Mouse (Mus musculus) cortical plate, adult 2 months (tissue): ENCODE measurements at regions not wholly inside any gene's neighbourhood (a gene's known extent, or its start where the extent isn't known, plus 50 kb on each side); places are given as distances from the start of the nearest gene placed in this dataset.

Experiments
- H3K27ac ChIP-seq: fragments of 200-500 bp; 2 replicates; pipeline ENCODE4 v1.5.1; 2012; ENCODE audit warnings: low read length, control low read depth, inconsistent platforms; ENCODE audit not compliant: insufficient read depth
- H3K4me1 ChIP-seq: fragments of 200-500 bp; 2 replicates; pipeline ENCODE4 v1.6.1; 2011; ENCODE audit warnings: low read length; ENCODE audit not compliant: control insufficient read depth, insufficient read depth
- H3K4me3 ChIP-seq: fragments of 200-500 bp; 2 replicates; pipeline ENCODE4 v1.5.1; 2011; ENCODE audit warnings: mild to moderate bottlenecking, low read length, control low read depth; ENCODE audit not compliant: insufficient read depth
- CTCF ChIP-seq: fragments of 200-500 bp; IDR thresholded peaks from 2 replicates; pipeline ENCODE4 v1.5.1; 2011; ENCODE audit warnings: mild to moderate bottlenecking, control low read depth, low read length; ENCODE audit not compliant: insufficient read depth; ENCODE audit errors: extremely low read depth
- POLR2A ChIP-seq: fragments of 200-500 bp; IDR thresholded peaks from 2 replicates; pipeline ENCODE4 v1.6.1; 2011; ENCODE audit warnings: mild to moderate bottlenecking, low read length, control low read depth; ENCODE audit not compliant: insufficient read depth; ENCODE audit errors: extremely low read depth

DNA sequence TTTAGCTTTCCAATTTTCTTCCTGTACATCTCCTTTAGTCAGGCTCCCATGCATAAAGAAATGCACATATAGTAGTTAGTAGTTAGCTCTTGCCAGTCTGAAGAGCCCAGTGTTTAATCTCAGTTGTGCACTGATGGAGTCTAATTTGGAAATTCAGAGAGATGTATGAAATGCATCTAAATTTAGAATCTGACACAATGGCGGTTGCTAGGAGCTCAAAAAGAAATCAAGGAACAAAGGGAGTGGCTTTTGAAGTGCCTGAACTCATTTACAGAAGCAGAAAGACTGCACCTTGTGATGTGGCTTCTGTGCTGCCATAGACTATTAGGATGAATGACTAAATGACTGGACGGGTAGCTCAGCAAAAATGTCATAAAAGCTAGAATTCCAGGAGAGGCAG lies 916.3 kb downstream of the Rps29 start:
- Histone ChIP-seq H3K27ac (no peak overlapping the region), H3K4me1 (no peaks in the 10 kb centered on the region), H3K4me3 (no peak overlapping the region)
- TF ChIP-seq POLR2A (no peak), CTCF (no peak)

GRCm38 (mm10) chr12:68231803-68232202 lies 927.2 kb downstream of the Rps29 start:
- Histone ChIP-seq H3K4me3 (no peak overlapping the region), H3K27ac (no peak overlapping the region), H3K4me1 (no peaks in the 10 kb centered on the region)
- TF ChIP-seq POLR2A (no peak), CTCF (no peak)

DNA sequence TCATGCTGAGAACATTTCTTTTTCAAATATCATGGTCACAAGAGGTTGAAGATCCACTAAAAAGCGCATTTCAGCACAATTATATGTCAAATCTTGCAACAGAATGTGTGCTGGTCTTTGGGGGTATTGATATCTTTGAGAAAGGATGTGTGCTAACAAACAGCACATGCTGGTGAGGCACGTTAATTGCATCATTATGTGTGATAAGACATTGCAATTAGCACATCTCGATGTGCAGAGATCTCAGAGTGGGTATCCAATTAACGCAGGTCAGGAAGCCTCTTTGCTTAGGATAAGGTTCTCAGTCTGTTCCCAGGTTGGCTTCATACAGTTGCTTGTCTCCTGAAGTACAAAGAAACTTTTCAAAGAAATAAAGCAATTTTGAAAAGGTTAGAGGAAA lies 941.9 kb downstream of the Rps29 start:
- H3K4me3 ChIP-seq: no peak overlapping the region
- no peaks in the 10 kb centered on the region for H3K4me1 ChIP-seq
- H3K27ac ChIP-seq: no peak overlapping the region
- TF ChIP-seq CTCF (no peak), POLR2A (no peak)

DNA sequence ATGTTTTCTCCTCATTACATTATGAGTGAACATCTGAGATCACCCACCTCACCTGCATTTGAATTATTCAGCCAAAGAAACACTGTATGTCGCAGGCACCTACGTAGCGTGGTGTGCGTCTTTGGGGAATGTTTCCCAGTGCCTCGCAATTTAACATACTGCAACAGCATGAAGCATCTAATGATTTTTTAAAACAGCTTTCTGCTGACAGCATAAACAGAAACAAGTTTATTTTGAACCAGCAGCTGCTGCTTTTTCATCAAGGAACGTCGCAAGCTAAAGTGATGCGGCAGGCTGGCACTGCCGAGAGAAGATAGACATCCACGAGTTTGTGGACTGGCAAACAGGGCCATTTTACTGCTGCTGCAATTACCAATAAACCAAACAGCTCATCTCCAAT lies 950.7 kb downstream of the Rps29 start:
- Histone ChIP-seq H3K4me3 (no peak overlapping the region), H3K27ac (no peak overlapping the region), H3K4me1 (no peaks in the 10 kb centered on the region)
- TF ChIP-seq POLR2A (no peak), CTCF (no peak)

DNA sequence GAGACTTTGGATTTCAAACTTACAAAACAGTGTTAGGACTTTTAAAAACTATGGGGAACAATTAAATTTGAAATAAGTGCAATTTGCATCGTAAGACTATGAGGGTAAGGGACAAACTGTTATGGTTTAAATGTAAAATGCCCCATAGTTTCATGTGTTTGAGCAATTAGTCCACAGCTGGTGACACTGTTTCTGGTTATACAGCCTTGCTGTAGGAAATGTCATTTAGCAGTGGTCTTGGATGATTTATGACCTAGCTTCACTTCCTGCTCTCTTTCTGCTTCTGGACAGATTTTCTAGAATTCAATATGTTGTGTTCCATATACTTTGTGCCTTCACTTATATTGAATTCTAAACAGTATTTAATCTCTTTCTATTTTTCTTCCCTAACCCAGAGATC lies 961.5 kb upstream of the Mdga2 start:
- no peak overlapping the region for H3K4me3 ChIP-seq
- no peak overlapping the region for H3K27ac ChIP-seq
- no peaks in the 10 kb centered on the region for H3K4me1 ChIP-seq
- no peak for TF ChIP-seq POLR2A
- no peak for TF ChIP-seq CTCF

GRCm38 (mm10) chr12:68161317-68161716 lies 939.0 kb upstream of the Mdga2 start:
- Histone ChIP-seq H3K4me3 (no peak overlapping the region), H3K4me1 (no peaks in the 10 kb centered on the region), H3K27ac (no peak overlapping the region)
- TF ChIP-seq POLR2A: no peak
- no peak for TF ChIP-seq CTCF

- TF ChIP-seq POLR2A (no peak), CTCF (peak; percentile 11; the same call in 1 of the 2 replicates)
- H3K27ac ChIP-seq: no peak overlapping the region
- no peaks in the 10 kb centered on the region for H3K4me1 ChIP-seq
- H3K4me3 ChIP-seq: no peak overlapping the region
These were observed 925.7 kb upstream of the Mdga2 start for GRCm38 (mm10) chr12:68148066-68148465.

GRCm38 (mm10) chr12:68139831-68140230 lies 917.5 kb upstream of the Mdga2 start:
- TF ChIP-seq POLR2A (no peak), CTCF (no peak)
- H3K4me3 ChIP-seq: no peak overlapping the region
- no peaks in the 10 kb centered on the region for H3K4me1 ChIP-seq
- H3K27ac ChIP-seq: no peak overlapping the region

DNA sequence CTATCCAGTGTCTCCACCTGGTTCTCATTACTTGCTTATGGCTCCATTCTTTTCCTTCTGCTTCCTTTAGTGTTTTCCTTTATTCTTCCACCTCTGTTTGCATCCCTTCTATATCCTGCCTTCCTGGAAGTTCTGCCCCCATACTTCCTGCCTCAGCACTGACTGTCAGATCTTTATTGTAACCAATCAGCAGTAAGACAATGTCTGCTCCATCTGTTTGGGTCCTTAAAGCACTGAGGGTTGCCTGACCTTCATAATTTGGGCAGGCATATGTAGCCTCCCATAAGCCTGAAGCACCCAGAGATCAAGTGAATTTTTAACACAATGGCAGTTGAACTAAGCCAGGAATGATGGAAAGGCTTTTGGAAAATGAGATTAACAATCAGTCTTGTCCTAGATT lies 909.4 kb upstream of the Mdga2 start:
- Histone ChIP-seq H3K4me3 (no peak overlapping the region), H3K4me1 (no peaks in the 10 kb centered on the region), H3K27ac (no peak overlapping the region)
- TF ChIP-seq CTCF: no peak
- TF ChIP-seq POLR2A: no peak

DNA sequence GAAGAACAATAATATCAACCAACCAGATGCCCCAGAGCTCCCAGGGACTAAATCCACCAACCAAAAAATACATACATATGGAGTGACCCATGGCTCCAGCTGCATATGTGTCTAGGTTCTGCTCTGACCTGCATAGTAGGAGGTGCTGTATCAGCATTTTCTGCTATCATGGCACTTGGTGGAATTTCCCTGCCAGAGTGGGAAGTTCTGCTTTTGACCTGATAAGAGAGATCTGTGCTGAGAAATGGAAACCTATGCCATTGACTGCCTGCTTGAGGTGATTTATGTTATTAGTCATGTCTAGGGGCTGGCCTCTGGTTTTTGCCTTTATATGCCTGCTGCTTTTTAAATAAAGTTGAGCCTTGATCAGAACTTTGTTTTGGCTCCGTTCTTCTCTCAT lies 893.4 kb upstream of the Mdga2 start:
- H3K27ac ChIP-seq: no peak overlapping the region
- no peak overlapping the region for H3K4me3 ChIP-seq
- no peaks in the 10 kb centered on the region for H3K4me1 ChIP-seq
- TF ChIP-seq POLR2A (no peak), CTCF (no peak)
